Mouse (Mus musculus) regulatory T cell (primary cell): ENCODE measurements around the gene Dip2b.

Experiments
- in situ Hi-C: fragments of 300-600 bp; cut with MboI, MseI; formaldehyde crosslinking; loops from one replicate; pipeline ENCODE4 v1.15.1; 2025; ENCODE audit warnings: high pct_unique_total_duplicates

The Dip2b gene

DNA sequence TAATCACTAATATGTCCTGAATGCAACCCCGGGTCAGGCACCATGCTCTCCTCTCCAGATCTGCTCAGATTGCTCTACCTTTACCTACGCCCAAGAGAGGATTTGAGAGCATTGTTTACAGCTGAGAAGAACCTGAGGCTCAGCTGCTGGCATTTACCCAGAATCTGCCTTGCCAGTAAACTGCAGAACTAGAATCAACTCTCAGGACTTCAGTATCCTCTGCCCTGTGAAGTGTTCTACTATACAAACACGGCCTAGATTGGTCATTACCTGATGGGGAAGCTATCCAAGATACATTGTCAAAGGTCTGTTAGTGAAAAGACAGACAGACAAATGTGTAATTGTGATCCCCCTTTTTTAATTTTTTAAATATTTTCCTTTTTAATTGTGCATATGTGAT is 138.7 kb downstream of the Dip2b start:
- in situ Hi-C loops: no loop called here

DNA sequence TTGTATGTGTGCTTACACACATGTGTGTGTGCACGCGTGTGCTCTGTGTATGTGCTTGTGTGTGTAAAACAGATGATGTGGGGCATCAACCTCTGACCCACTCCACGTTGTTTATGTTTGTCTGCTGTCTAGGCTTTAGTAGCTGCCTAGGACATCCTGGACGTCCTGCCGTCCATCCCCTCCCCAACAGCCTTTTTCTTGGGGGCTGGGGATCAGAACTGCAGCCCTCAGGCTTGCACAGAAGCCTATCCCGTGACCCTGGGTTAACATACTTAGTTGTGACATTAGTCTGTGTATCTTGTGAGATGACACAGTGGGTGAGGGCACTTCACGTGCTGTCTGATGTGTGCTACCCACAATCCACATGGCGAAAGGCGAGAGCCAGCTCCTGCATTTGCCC is 139.1 kb downstream of the Dip2b start:
- in situ Hi-C loops: no loop called here

DNA sequence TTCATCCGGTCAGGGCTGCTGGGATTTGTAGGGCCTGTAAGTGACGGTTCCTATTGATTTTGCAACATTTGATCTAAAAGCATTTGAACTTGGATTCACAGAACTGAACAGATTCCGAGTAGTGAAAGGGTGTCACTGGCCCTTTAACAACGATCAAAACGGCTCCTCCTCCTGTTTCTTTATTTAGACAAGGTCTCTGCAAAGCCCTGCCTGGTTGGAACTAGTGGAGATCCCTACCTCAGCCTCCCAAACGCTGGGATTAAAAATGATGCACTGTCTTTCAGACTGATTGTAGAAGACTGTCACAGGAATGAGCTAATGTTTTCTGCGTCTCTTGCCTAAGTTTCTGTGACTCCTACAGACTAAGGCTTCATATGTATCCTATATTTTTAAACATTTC is 140.0 kb downstream of the Dip2b start:
- in situ Hi-C loops: no loop called here

DNA sequence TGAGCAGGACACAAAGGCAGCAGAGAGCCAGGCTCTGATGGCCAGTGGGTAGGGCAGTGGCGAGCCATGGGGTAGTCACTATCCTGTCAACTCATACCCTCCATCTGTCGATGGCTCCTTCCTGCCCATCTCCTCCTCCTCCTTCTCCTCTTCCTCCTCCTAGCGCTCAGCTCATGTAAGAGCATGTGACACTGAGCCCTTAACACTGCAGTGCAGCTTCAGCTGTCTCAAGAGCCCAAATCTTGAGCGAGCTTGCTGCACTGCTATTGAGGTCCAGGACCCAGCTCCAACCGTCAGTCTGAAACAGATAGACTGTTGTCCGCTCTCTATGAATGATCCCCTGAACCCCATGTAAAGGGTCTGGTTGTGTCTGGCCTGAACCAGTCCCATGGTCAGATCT is 141.2 kb downstream of the Dip2b start:
- in situ Hi-C loops: no loop called here

DNA sequence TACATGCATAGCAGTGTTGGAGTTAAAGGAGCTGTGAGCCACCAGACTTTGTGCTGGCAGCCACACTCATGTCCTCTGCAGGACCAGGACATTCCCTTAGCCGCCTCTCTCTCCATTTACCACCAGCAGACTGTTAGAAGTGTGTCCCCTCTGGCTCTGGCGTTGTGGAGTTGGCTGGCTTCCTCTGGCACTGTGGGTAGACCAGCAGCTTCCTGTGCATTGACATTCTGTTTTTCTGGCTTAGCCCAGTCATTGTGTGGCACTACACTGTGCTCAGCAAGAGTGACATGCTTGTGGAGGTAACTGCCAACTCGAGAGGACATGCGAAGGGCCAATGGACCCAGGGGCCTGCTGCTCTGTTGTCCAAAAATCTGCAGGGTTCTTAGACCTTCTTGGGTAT is 141.8 kb downstream of the Dip2b start:
- in situ Hi-C loops: no loop called here

DNA sequence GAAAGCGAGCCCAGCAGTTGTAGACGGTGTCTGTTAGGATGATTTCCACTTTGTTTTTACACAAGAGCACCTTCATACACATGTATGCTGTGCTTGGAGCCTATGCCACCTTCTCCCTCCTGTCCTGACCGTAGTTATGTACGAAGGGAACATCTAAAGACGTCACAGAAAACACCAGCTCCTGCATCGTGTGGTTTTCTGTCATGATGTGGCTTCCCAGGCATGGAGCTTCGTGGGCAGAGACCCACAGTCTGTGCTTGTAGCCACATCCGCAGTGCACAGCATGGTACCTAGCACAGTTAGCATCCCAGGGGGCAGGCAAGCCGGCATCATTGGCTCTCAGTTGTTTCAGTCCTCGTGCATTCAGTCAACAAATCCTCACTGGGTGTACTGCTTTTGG is 143.4 kb downstream of the Dip2b start:
- in situ Hi-C loops: no loop called here

DNA sequence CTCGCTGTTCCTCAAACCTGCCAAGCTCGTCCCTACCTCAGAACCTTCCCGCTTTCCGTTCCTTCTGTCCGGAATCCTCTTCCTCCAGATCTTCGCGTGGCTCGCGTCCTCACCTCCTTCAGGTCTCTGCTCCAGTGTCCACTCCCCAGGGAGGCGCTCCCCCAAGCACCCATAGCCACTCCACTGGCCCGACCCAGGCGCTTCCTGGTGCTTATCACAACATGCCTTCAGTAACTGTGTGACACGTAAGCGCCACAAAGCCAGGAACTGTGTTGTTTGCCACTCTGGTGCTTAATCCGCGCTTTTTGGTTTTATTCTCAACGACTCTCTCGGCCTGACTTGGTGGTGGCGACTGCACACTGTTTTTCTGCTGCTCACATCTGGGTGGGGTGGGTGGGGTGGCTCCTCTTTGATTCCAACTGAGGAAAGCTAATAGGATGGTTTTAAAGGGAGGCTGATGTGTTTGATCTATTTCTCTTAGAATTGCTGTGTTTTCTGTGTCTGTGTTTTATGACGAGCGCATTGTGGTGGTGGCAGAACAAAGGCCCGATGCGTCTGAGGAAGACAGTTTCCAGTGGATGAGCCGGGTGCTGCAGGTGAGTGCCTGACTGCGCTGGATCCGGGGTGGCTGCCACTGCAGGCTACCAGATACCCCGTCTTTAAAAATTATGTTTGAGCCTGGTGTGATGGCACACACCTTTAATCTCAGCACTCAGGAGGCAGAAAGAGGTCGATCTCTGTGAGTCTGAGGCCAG is 144.2 kb downstream of the Dip2b start:
- in situ Hi-C loops: no loop called here

DNA sequence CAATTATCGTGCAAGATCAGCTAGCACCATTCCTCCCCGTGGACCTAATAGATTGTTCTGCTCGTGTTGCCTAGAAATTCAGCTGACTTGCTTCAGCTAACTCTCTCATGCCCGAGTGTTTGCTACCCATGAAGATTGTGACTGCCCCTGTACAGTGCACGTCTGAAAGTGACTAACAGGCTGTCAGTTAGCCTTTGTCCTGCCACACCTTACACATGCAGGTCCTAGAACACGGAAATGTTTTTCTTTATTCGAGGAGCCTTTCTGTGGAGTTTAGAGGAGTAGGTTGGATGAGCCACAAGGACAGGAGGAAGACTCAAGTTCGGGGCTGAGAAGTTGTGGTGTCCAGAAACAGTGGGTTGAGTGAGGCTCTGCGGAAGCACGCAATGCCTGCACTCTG is 145.0 kb downstream of the Dip2b start:
- in situ Hi-C loops: no loop called here

DNA sequence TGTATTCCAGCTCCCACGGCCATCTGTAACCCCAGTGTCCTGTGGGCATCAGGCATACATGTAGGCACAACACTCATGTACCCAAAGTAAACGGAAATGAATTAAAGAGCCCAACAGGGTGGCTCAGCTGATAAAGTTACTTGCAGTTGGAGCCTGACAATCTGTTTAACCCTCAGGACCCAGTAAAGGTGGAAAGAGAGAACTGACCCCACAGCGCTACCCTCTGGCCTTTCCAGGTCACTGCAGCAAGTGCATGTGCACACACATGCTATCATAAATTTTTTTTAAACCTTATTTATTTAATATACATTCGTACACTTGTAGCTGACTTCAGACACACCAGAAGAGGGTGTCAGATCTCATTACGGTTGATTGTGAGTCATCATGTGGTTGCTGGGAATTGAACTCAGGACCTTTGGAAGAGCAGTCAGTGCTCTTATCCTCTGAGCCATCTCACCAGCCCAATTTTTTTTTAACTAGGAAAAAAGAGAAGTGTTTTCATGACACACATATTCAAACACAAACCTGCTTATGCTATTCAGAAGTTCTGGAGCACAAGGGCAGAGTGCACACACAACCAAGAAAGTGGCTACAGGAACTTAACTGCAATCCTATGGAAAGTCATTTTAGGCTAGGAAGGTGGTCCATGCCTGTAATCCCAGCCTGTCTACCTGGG is 146.5 kb downstream of the Dip2b start:
- in situ Hi-C loops: loop anchor here (5.0 kb wide), 1 partner anchor 37 kb away; no protein-coding TSS in a partner anchor

DNA sequence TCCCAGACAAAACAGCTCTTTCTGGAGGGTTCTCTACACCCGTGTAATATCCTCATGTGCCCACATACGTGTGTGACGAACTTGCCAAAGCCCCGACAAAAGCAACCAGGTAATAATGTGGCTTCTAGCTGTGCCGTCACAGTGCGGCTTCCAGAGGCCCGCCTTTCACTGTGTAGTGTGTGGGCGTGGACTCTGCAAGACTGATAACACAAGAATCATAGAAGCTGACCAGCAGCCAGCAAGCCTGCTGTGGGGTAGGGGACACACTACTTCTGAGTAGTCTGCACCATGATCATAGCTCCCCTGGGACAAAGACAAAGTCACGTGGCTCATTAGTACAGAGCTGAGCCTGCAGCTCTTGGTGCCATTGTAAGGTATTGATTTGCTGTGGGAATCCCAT is 147.8 kb downstream of the Dip2b start:
- in situ Hi-C loops: loop anchor here (5.0 kb wide), 1 partner anchor 36 kb away; no protein-coding TSS in a partner anchor

DNA sequence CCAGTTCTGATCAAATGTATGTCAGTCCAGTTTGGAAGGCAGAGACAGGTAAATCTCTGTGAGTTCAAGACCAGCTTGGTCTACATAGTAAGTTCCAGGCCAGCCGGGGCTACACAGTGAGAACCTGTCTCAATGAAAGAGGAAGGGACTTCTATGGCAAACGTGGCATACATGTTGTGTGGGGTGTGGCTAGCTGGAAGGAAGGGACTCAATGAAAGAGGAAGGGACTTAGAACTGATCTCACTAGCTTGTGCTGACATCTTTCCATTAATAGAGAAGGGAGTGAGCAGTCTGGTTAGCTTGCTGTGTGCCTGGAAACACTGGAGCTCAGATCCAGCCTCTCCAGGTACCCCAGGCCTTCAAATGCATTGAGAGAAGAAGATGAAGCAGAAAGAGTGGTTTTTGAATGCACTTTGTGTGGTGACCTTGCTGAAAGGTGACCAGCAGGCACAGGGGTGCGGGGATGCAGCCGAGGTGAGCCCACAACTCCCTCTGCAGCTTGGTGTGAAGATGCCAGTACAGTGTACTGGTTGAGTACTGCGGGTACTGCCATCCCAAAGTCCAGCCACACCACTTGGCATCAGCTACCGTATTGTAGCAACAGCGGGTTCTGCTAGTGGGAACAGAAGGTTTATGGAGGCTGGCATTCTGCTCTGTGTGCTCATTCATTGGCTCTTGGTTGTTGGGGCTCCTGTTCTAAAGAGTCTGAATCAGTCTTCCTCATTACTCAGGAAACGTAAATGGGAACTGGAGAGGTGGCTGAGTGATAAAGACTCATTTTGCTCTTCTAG is 148.6 kb downstream of the Dip2b start:
- in situ Hi-C loops: loop anchor here (5.0 kb wide), 1 partner anchor 35 kb away; no protein-coding TSS in a partner anchor

DNA sequence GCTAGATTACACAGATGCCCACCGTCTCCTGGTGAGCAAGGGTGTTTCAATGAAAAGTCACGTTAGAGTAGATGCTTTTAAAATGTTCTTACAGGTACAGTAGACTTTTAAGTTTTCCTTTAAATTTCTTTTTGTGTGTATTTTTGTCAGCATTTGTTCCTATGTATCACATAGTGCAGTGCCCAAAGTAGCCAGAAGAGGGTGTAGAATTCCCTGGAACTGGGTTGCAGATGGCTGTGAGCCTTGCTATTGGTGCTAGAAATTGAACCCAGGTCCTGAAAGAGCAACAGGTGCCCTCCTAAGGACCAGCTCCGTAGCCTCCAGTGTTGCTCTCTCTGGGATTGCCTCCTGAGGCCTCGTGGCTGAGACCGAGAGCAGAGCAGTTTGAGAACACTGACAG is 150.1 kb downstream of the Dip2b start:
- in situ Hi-C loops: loop anchor here (5.0 kb wide), 1 partner anchor 34 kb away; no protein-coding TSS in a partner anchor

DNA sequence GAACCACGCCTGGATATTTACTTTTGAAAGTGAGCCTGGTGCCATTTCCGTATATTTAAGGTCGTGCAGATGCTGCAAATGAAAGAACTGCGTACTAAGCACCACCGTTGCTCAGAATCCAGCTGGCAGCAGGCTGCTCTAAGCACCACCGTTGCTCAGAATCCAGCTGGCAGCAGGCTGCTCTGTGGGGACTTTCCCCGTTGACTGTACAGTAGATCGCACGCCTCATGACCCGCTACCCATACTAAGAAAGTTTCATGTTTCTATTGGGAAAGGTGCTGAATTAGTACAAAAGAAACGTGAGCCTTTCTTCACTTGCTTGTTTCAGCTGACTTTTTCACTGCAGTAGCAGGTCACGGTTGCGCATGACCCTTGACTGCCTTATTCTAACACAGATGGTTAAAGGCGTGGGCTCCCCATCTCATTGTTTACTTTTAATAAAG is 150.5 kb downstream of the Dip2b start:
- in situ Hi-C loops: loop anchor here (5.0 kb wide), 1 partner anchor 33 kb away; no protein-coding TSS in a partner anchor

DNA sequence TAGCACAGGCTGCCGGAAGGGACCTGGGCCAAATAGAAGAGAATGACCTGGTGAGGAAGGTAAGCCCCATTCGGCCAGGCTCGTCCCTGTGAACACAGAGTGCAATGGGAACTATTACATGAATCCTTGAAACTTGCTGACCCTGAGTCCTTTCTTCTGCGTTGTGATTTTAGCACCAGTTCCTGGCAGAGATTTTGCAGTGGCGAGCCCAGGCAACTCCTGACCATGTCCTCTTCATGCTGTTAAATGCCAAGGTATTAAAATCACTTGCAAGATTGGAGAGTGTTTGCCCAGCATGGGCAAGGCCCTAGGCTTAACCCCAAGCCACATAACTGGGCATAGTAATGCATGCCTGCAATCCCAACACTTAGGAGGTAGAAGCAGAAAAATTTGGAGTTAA is 151.6 kb downstream of the Dip2b start:
- in situ Hi-C loops: no loop called here

DNA sequence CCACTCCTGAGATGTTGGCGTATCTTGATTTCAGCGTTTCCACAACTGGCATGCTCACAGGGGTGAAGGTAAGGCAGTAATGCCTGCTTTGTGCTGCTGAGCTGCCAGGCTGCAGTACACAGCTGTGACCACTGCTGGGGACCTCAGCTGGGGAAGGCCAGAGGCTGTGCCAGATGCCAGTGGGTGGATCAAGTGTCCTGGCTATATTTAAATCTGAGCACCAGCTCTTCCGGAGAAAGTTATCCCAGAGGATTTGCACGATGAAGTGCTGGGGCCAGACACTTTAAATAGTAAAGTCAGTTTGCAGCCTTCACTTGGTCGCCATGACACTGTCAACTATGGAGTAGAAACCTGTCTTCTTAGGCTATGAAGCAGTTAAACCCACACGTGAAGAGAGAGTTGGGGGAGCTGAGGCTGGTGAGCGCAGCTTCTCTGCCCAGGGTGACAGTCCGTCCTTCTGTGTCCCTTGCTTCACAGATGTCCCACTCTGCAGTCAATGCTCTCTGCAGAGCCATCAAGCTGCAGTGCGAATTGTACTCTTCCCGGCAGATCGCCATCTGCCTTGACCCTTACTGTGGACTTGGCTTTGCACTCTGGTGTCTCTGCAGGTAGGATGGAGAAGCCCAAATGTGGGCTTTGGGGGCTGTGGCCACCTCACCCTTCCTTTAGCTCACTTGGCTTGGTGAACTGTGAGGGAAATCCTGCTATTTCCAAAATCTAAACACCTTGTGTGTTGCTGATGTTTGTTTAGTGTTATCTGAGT is 160.7 kb downstream of the Dip2b start:
- in situ Hi-C loops: no loop called here

DNA sequence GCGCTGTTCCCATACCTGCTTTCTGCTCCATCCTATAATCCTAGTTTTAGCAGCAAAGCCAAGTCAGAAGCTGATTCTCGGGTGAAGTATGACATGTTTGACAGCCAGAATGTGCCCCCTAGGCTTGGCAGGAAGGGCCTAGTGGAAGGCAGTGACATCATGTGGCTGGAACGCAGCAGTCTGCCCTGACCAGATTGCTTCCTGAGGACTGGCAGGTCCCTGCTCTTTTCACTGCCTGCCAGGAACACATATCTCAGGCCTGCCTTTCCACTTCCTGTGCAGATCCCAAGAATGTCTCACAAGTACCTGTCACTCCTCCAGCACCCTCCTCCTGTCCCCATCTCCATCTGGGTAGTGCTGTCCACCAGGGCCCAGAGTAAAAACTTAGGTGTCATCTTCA is 161.3 kb downstream of the Dip2b start:
- in situ Hi-C loops: no loop called here

DNA sequence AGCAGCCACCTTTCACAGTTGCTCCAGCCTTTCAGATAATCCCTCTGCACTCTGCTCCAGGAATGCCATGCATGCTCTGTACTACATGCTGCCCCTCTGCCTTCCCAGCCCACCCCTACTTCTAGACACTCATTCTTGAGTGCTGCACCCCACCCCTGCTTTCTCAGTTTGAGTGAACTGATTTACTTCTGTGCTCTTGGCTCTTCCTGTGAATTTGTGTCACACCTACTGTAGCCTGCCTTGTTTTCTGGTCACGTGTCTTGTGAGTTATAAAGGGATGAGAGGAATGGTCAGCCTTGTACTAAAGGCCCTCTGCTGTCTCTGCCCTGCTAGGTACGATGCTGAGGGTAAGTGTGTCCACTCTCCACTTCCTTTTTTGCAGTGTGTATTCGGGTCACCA is 163.3 kb downstream of the Dip2b start:
- in situ Hi-C loops: no loop called here

DNA sequence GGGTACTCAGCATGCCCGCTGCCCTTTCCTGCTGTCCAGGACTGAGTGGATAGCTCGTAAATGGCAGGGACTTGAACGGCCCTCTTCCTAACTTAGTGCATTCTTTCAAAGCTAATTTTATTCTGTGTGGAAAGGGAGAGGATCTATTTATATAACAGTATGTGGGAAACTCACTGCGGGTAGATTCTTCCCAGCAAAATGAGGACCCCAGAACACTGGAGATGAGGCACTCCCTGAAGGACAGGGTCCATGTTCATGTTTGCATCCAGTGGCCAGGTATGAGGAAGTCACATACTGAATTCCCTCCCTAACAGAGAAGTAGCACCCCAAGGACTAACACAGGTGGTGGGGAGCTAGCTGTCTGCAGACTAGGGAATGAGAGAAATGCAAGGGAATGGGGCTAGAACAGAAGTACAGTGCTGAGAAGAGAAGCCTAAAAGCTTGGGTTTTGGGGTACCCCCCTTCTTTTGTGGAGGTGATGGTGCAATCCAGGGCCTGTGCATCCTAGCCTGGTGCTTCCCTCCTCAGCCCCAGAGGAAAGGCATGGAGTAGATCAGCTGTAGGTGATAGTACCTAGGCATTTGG is 164.1 kb downstream of the Dip2b start:
- in situ Hi-C loops: no loop called here

DNA sequence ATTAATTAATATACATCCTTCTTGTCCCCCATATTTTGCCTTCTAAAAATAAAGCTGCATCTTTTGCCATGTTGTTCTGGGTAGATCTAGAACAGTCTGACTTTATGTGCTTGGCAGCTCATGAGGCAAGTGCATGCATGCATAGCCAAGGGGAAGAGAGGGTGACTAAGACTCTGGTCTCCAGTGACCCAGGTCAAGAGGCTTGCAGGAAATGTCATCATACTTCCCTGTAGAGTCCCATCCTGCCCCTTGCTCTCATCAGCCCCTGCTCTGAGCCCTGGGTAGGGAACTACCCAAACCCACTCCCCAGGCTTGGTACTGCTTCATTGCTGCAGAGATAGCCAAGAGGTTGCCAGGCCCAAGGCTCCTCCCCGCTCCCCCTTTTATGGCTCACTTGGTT is 166.1 kb downstream of the Dip2b start:
- in situ Hi-C loops: no loop called here

DNA sequence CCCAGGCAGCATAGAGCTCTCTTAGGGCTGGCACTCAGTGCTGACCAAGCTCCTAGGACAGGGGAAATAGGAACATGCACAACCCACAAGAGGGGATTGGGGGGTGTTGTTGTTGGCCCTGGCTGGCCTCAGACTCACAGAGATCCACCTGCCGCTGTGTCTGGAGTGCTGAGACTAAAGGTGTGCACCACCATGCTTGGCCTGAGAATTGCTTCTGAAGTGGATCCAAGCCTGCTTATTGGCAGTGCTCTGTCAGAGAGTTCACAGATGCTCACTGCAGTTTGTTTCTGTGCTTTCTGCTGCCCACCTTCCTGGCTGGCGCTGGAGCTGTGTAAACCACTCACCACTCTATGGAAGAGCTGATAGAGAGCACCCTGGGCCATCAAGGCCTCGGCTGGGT is 171.5 kb downstream of the Dip2b start:
- in situ Hi-C loops: no loop called here

DNA sequence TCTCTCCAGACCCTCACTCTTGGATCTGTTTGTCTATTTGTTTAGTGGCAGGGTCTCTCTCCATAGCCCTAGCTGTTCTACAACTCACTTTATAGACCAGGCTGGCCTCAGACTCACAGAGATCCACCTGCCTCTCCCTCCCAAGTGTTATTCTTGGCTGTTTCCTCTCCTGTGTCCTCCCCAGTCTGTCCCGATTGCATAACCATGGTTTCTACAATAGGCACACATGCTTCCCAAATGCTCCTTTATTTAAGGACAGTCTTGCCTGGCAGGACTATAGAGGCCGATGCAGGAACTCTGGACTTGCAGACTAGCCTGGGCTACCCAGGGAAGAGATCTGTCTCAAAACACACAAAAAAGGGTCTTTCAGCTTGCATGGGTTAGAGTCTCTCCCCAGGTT is 174.9 kb downstream of the Dip2b start:
- in situ Hi-C loops: no loop called here
